Mouse (Mus musculus): ENCODE measurements around the gene Alg1. TPM values are rescaled to one million over a fixed set of nuclear protein-coding genes. Genes with fewer than 3 reads are reported as not detected.
A peak's percentile ranks its signal among the peaks of the same experiment; 100 is the strongest.

Alg1 gene
- polyA plus RNA-seq, 1 experiment from 2014 or later, result 36.7 TPM

- Histone ChIP-seq H3K9me3 (ENCODE audit: control insufficient read depth, low read length) (no peaks in the 10 kb centered on the region), H3K4me1 (ENCODE audit: control insufficient read depth, insufficient read depth, low read length) (peaks cover 14% of the 10 kb centered on the region; the same call in 1 of the 2 replicates), H3K27me3 (replicated peaks; ENCODE audit: control insufficient read depth, insufficient read depth, low read length) (no peaks in the 10 kb centered on the region), H3K4me2 (ENCODE audit: low read depth, low read length) (peak overlapping the region; percentile 80), H3K9ac (ENCODE audit: low read depth, low read length) (peak overlapping the region; percentile 81), H3K36me3 (ENCODE audit: control insufficient read depth, insufficient read depth, low read length) (no peaks in the 10 kb centered on the region), H3K27ac (ENCODE audit: low read length) (peak overlapping the region; percentile 79), H3K4me3 (ENCODE audit: low read length) (peak overlapping the region; percentile 86)
- 1% methylated on average over 27 of the region's 27 CpGs for WGBS
- peak; percentile 29 for ATAC-seq
Observed at GRCm38 (mm10) chr16:5255081-5255740, 21.8 kb downstream of the Alg1 start.

GRCm38 (mm10) chr16:5255779-5256496 lies 22.5 kb downstream of the Alg1 start, which contains the start of gene Eef2kmt:
Eef2kmt (minus strand) TSS chr16:5255983.
- peak within 1 kb of the TSS; percentile 79 for H3K27ac ChIP-seq (ENCODE audit: low read length)
- H3K27me3 ChIP-seq (replicated peaks; ENCODE audit: control insufficient read depth, insufficient read depth, low read length), result no peaks in the 10 kb centered on the region
- WGBS, result under 1% methylated on average over 56 of the region's 57 CpGs
- H3K4me2 ChIP-seq (ENCODE audit: low read depth, low read length), result peak within 1 kb of the TSS; percentile 80
- H3K4me1 ChIP-seq (ENCODE audit: control insufficient read depth, insufficient read depth, low read length), result peaks cover 14% of the 10 kb centered on the region; the same call in 1 of the 2 replicates
- H3K36me3 ChIP-seq (ENCODE audit: control insufficient read depth, insufficient read depth, low read length), result no peaks in the 10 kb centered on the region
- H3K4me3 ChIP-seq (ENCODE audit: low read length), result peak within 1 kb of the TSS; percentile 86
- H3K9ac ChIP-seq (ENCODE audit: low read depth, low read length), result peak within 1 kb of the TSS; percentile 81
- peak; percentile 96 for ATAC-seq
- no peaks in the 10 kb centered on the region for H3K9me3 ChIP-seq (ENCODE audit: control insufficient read depth, low read length)

- no peaks in the 10 kb centered on the region for H3K27me3 ChIP-seq (replicated peaks; ENCODE audit: control insufficient read depth, insufficient read depth, low read length)
- no peak for ATAC-seq
- WGBS, result 69% methylated on average over 8 of the region's 8 CpGs
- H3K27ac ChIP-seq (ENCODE audit: low read length), result no peak overlapping the region
- no peak overlapping the region for H3K4me3 ChIP-seq (ENCODE audit: low read length)
- H3K9me3 ChIP-seq (ENCODE audit: control insufficient read depth, low read length), result no peaks in the 10 kb centered on the region
- H3K4me1 ChIP-seq (ENCODE audit: control insufficient read depth, insufficient read depth, low read length), result no peaks in the 10 kb centered on the region
- H3K9ac ChIP-seq (ENCODE audit: low read depth, low read length), result no peak overlapping the region
- no peaks in the 10 kb centered on the region for H3K36me3 ChIP-seq (ENCODE audit: control insufficient read depth, insufficient read depth, low read length)
- no peak overlapping the region for H3K4me2 ChIP-seq (ENCODE audit: low read depth, low read length)
Observed at GRCm38 (mm10) chr16:5263156-5263555, 29.7 kb downstream of the Alg1 start.

- Histone ChIP-seq H3K27me3 (replicated peaks; ENCODE audit: control insufficient read depth, insufficient read depth, low read length) (no peaks in the 10 kb centered on the region), H3K4me3 (ENCODE audit: low read length) (no peak overlapping the region), H3K4me2 (ENCODE audit: low read depth, low read length) (no peak overlapping the region), H3K9ac (ENCODE audit: low read depth, low read length) (no peak overlapping the region), H3K27ac (ENCODE audit: low read length) (no peak overlapping the region), H3K4me1 (ENCODE audit: control insufficient read depth, insufficient read depth, low read length) (no peaks in the 10 kb centered on the region), H3K36me3 (ENCODE audit: control insufficient read depth, insufficient read depth, low read length) (no peaks in the 10 kb centered on the region), H3K9me3 (ENCODE audit: control insufficient read depth, low read length) (no peaks in the 10 kb centered on the region)
- 84% methylated on average over 7 of the region's 7 CpGs for WGBS
- no peak for ATAC-seq
Observed at GRCm38 (mm10) chr16:5263926-5264325, 30.5 kb downstream of the Alg1 start.

GRCm38 (mm10) chr16:5271411-5272035 lies 38.1 kb downstream of the Alg1 start:
- Histone ChIP-seq H3K36me3 (ENCODE audit: control insufficient read depth, insufficient read depth, low read length) (no peaks in the 10 kb centered on the region), H3K4me2 (ENCODE audit: low read depth, low read length) (no peak overlapping the region), H3K9ac (ENCODE audit: low read depth, low read length) (no peak overlapping the region), H3K27me3 (replicated peaks; ENCODE audit: control insufficient read depth, insufficient read depth, low read length) (no peaks in the 10 kb centered on the region), H3K9me3 (ENCODE audit: control insufficient read depth, low read length) (no peaks in the 10 kb centered on the region), H3K4me1 (ENCODE audit: control insufficient read depth, insufficient read depth, low read length) (no peaks in the 10 kb centered on the region), H3K4me3 (ENCODE audit: low read length) (no peak overlapping the region), H3K27ac (ENCODE audit: low read length) (no peak overlapping the region)
- ATAC-seq, result no peak
- WGBS, result 76% methylated on average over 4 of the region's 4 CpGs

- H3K4me2 ChIP-seq (ENCODE audit: low read depth, low read length), result no peak overlapping the region
- no peaks in the 10 kb centered on the region for H3K36me3 ChIP-seq (ENCODE audit: control insufficient read depth, insufficient read depth, low read length)
- no peaks in the 10 kb centered on the region for H3K27me3 ChIP-seq (replicated peaks; ENCODE audit: control insufficient read depth, insufficient read depth, low read length)
- H3K9me3 ChIP-seq (ENCODE audit: control insufficient read depth, low read length), result no peaks in the 10 kb centered on the region
- H3K9ac ChIP-seq (ENCODE audit: low read depth, low read length), result no peak overlapping the region
- no peaks in the 10 kb centered on the region for H3K4me1 ChIP-seq (ENCODE audit: control insufficient read depth, insufficient read depth, low read length)
- no peak overlapping the region for H3K4me3 ChIP-seq (ENCODE audit: low read length)
- WGBS, result 76% methylated on average over 3 of the region's 3 CpGs
- ATAC-seq, result no peak
- H3K27ac ChIP-seq (ENCODE audit: low read length), result no peak overlapping the region
Observed at GRCm38 (mm10) chr16:5272371-5272770, 39.0 kb downstream of the Alg1 start.

- Histone ChIP-seq H3K27me3 (replicated peaks; ENCODE audit: control insufficient read depth, insufficient read depth, low read length) (no peaks in the 10 kb centered on the region; the same call in 1 of the 2 replicates), H3K4me2 (ENCODE audit: low read depth, low read length) (no peak overlapping the region), H3K36me3 (ENCODE audit: control insufficient read depth, insufficient read depth, low read length) (no peaks in the 10 kb centered on the region), H3K9ac (ENCODE audit: low read depth, low read length) (no peak overlapping the region), H3K27ac (ENCODE audit: low read length) (no peak overlapping the region), H3K9me3 (ENCODE audit: control insufficient read depth, low read length) (no peaks in the 10 kb centered on the region), H3K4me1 (ENCODE audit: control insufficient read depth, insufficient read depth, low read length) (no peaks in the 10 kb centered on the region), H3K4me3 (ENCODE audit: low read length) (no peak overlapping the region)
- ATAC-seq, result no peak
- WGBS, result 77% methylated on average over 5 of the region's 5 CpGs
Observed at GRCm38 (mm10) chr16:5279571-5280222, 46.3 kb downstream of the Alg1 start.

- H3K9me3 ChIP-seq (ENCODE audit: control insufficient read depth, low read length), result no peaks in the 10 kb centered on the region
- no peak for ATAC-seq
- H3K4me3 ChIP-seq (ENCODE audit: low read length), result no peak overlapping the region
Observed at GRCm38 (mm10) chr16:5282686-5283085, 49.3 kb downstream of the Alg1 start.

GRCm38 (mm10) chr16:5285376-5285775 lies 52.0 kb downstream of the Alg1 start:
- ATAC-seq, result no peak
- H3K4me1 ChIP-seq (ENCODE audit: control insufficient read depth, insufficient read depth, low read length), result no peaks in the 10 kb centered on the region
- H3K36me3 ChIP-seq (ENCODE audit: control insufficient read depth, insufficient read depth, low read length), result no peaks in the 10 kb centered on the region

More at GRCm38 (mm10) chr16:5282686-5283085, 49.3 kb downstream of the Alg1 start:
- Histone ChIP-seq H3K9ac (ENCODE audit: low read depth, low read length) (no peak overlapping the region), H3K4me2 (ENCODE audit: low read depth, low read length) (no peak overlapping the region), H3K36me3 (ENCODE audit: control insufficient read depth, insufficient read depth, low read length) (no peaks in the 10 kb centered on the region), H3K27ac (ENCODE audit: low read length) (no peak overlapping the region), H3K27me3 (replicated peaks; ENCODE audit: control insufficient read depth, insufficient read depth, low read length) (no peaks in the 10 kb centered on the region; the same call in 1 of the 2 replicates), H3K4me1 (ENCODE audit: control insufficient read depth, insufficient read depth, low read length) (no peaks in the 10 kb centered on the region)
- 86% methylated on average over 9 of the region's 9 CpGs for WGBS

More at GRCm38 (mm10) chr16:5285376-5285775, 52.0 kb downstream of the Alg1 start:
- WGBS, result 61% methylated on average over 3 of the region's 3 CpGs
- Histone ChIP-seq H3K9ac (ENCODE audit: low read depth, low read length) (no peak overlapping the region), H3K4me3 (ENCODE audit: low read length) (no peak overlapping the region), H3K27me3 (replicated peaks; ENCODE audit: control insufficient read depth, insufficient read depth, low read length) (no peaks in the 10 kb centered on the region; the same call in 1 of the 2 replicates), H3K4me2 (ENCODE audit: low read depth, low read length) (no peak overlapping the region), H3K9me3 (ENCODE audit: control insufficient read depth, low read length) (no peaks in the 10 kb centered on the region), H3K27ac (ENCODE audit: low read length) (no peak overlapping the region)
